In the genomic region with DNA sequence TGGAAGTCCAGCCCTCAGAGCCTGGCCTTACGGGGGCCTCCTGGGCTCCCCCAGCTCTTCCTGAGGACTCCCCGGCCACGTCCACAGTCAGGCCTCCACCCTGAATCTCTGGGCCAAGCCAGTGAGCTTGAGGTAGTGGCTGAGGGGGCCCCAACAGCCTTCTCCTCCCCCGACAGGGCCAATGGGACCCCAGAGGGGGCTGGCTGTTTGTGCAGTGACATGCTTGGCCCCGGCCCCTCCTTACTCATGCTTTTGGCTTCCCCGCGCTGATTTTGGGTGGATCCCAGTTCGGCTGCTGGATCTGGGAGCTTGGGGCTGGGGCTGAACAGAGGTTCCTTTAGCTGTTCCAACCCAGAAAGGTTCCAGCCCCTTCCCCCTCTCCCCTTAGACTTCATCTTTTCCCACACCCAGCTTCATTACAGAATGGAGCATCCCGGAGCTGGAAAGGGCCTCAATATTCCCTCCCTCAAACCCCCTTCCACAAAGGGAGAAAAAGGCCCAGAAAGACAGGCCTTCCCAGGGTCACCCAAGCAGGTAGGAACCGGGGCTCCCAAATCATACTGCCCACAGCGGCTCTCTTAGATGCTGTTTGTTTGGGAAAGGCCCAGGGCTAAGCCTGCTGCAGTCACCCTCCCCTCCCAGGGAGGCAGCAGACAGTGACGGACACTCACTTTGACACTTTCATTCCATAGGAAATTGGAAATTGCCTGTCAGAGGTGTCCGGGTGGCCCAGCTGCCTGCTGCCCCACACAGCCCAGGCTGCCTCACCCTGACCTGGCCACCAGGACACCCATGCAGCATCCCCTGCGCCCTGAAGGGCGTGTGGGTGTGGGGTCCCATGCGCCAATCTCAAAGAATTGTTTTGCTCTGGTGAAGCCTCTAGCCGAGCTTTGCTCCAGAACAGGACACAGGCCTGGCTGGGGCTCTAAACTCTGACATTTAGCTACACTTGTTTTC, we compare ENCODE assay signal across 13 mouse cellular contexts.
A peak's percentile ranks its signal among the peaks of the same experiment; 100 is the strongest.
DNase-seq lines count a peak whose midpoint lies in the region; ATAC-seq and TF ChIP-seq lines count a peak whose summit lies in the region.
"Had no signal": no experiment of that assay in that cellular context is flagged by ENCODE, and none has a peak within 500 bp of the region (broad histone marks: within the 10 kb centered on the region; RNA-seq: fewer than 3 reads in every experiment).

No protein-coding gene starts in this region.

- peak; percentile 13 for DNase-seq in ZHBTc4 (ENCODE audit: low read depth, low spot score)
- DNase-seq in gastrocnemius, postnatal 36 days: peak; percentile 79 to 80
- DNase-seq in thymus, postnatal 36 days: no peak
- no peak for DNase-seq in B cell, adult 2 months
- no peak for DNase-seq in cerebellum, postnatal 36 days
- DNase-seq: cerebellum, adult 9-11 months; liver, embryonic 13.5 days had no signal

- ATAC-seq in intestine, embryonic 16.5 days: peak; percentile 31; the same call in 1 of the 2 replicates
- ATAC-seq in intestine, postnatal 0 days: no peak
- peak; percentile 62 for ATAC-seq in lung, embryonic 16.5 days (ENCODE audit: low read depth)
- ATAC-seq: forebrain, embryonic 15.5 days; intestine, embryonic 15.5 days had no signal

- WGBS in intestine, embryonic 16.5 days: 74% methylated on average over 17 of the region's 17 CpGs
- 69% methylated on average over 17 of the region's 17 CpGs for WGBS in intestine, postnatal 0 days
- 60% methylated on average over 17 of the region's 17 CpGs for WGBS in lung, embryonic 16.5 days

- TF ChIP-seq CTCF in intestine, postnatal 0 days (IDR thresholded peaks at IDR 0.05; ENCODE audit: low read depth): no peak

- H3K36me3 ChIP-seq in intestine, embryonic 16.5 days (ENCODE audit: control insufficient read depth, insufficient read depth, low read length): no peaks in the 10 kb centered on the region
- no peaks in the 10 kb centered on the region for H3K36me3 ChIP-seq in intestine, postnatal 0 days (ENCODE audit: control insufficient read depth, insufficient read depth)
- H3K36me3 ChIP-seq in lung, embryonic 16.5 days (ENCODE audit: control insufficient read depth, insufficient read depth, low read length): no peaks in the 10 kb centered on the region
- H3K36me3 ChIP-seq: forebrain, embryonic 15.5 days; intestine, embryonic 15.5 days; liver, embryonic 13.5 days had no signal

- H3K4me3 ChIP-seq in intestine, embryonic 16.5 days (ENCODE audit: low read length): no peak overlapping the region
- no peak overlapping the region for H3K4me3 ChIP-seq in intestine, postnatal 0 days (ENCODE audit: low read depth, low read length)
- H3K4me3 ChIP-seq in lung, embryonic 16.5 days (ENCODE audit: low read length): no peak overlapping the region
- H3K4me3 ChIP-seq: forebrain, embryonic 15.5 days; intestine, embryonic 15.5 days; liver, embryonic 13.5 days; myocyte had no signal

- H3K4me2 ChIP-seq in intestine, embryonic 16.5 days (ENCODE audit: low read depth, low read length): no peak overlapping the region
- no peak overlapping the region for H3K4me2 ChIP-seq in intestine, postnatal 0 days (replicated peaks; ENCODE audit: low read depth)
- no peak overlapping the region for H3K4me2 ChIP-seq in lung, embryonic 16.5 days (ENCODE audit: low read depth, low read length)
- H3K4me2 ChIP-seq: forebrain, embryonic 15.5 days; intestine, embryonic 15.5 days; liver, embryonic 13.5 days had no signal

- 0 out of 2 replicates have a peak overlapping the region, but pooled peaks have one; percentile 17 for H3K27ac ChIP-seq in intestine, embryonic 16.5 days (ENCODE audit: low read length)
- H3K27ac ChIP-seq in intestine, postnatal 0 days (ENCODE audit: low read depth, low read length): no peak overlapping the region
- H3K27ac ChIP-seq in lung, embryonic 16.5 days (ENCODE audit: low read length): peak overlapping the region; percentile 84
- H3K27ac ChIP-seq: forebrain, embryonic 15.5 days; intestine, embryonic 15.5 days; liver, embryonic 13.5 days had no signal

- no peaks in the 10 kb centered on the region for H3K4me1 ChIP-seq in intestine, embryonic 16.5 days (ENCODE audit: control insufficient read depth, insufficient read depth, low read length)
- H3K4me1 ChIP-seq in intestine, postnatal 0 days (replicated peaks; ENCODE audit: control insufficient read depth, insufficient read depth, low read length): no peaks in the 10 kb centered on the region
- no peaks in the 10 kb centered on the region for H3K4me1 ChIP-seq in lung, embryonic 16.5 days (replicated peaks; ENCODE audit: control insufficient read depth, insufficient read depth, low read length)
- H3K4me1 ChIP-seq: forebrain, embryonic 15.5 days; intestine, embryonic 15.5 days; liver, embryonic 13.5 days had no signal

- no peak overlapping the region for H3K9ac ChIP-seq in intestine, embryonic 16.5 days (ENCODE audit: low read depth, low read length)
- no peak overlapping the region for H3K9ac ChIP-seq in intestine, postnatal 0 days (ENCODE audit: low read depth, low read length)
- no peak overlapping the region for H3K9ac ChIP-seq in lung, embryonic 16.5 days (ENCODE audit: low read length)
- H3K9ac ChIP-seq: forebrain, embryonic 15.5 days; intestine, embryonic 15.5 days; liver, embryonic 13.5 days had no signal

- intact Hi-C loops in gastrocnemius, postnatal 36 days (cut with DNase I): no loop called here

- no peaks in the 10 kb centered on the region for H3K27me3 ChIP-seq in intestine, embryonic 16.5 days (replicated peaks; ENCODE audit: control insufficient read depth, insufficient read depth, low read length)
- no peaks in the 10 kb centered on the region for H3K27me3 ChIP-seq in intestine, postnatal 0 days (replicated peaks; ENCODE audit: control insufficient read depth, insufficient read depth, low read length)
- H3K27me3 ChIP-seq in lung, embryonic 16.5 days (ENCODE audit: control insufficient read depth, insufficient read depth, low read depth, low read length): no peaks in the 10 kb centered on the region
- H3K27me3 ChIP-seq: forebrain, embryonic 15.5 days; intestine, embryonic 15.5 days; liver, embryonic 13.5 days had no signal

- no peaks in the 10 kb centered on the region for H3K9me3 ChIP-seq in intestine, embryonic 16.5 days (ENCODE audit: control insufficient read depth, low read length)
- no peaks in the 10 kb centered on the region for H3K9me3 ChIP-seq in intestine, postnatal 0 days (ENCODE audit: control insufficient read depth)
- no peaks in the 10 kb centered on the region for H3K9me3 ChIP-seq in lung, embryonic 16.5 days (ENCODE audit: control insufficient read depth, low read length)
- H3K9me3 ChIP-seq: forebrain, embryonic 15.5 days; intestine, embryonic 15.5 days; liver, embryonic 13.5 days had no signal

Comparison
In these comparisons a context has a peak if more than half of its experiments do, and no peak if none do; other contexts are left out.
1. DNase-seq: peak in ZHBTc4 (single experiment) and gastrocnemius, postnatal 36 days (2 of 2); none in thymus, postnatal 36 days (0 of 2), B cell, adult 2 months (0 of 2) and cerebellum, postnatal 36 days (0 of 2).